ENCODE assay signal across 25 mouse cellular contexts in genomic region chr2:69838707-69839106, GRCm38 (mm10). TPM values are rescaled to one million over a fixed set of nuclear protein-coding genes. Genes with fewer than 3 reads are reported as not detected.
A peak's percentile ranks its signal among the peaks of the same experiment; 100 is the strongest.
DNase-seq lines count a peak whose midpoint lies in the region; ATAC-seq lines count a peak whose summit lies in the region.
"Had no signal": no experiment of that assay in that cellular context is flagged by ENCODE, and none has a peak within 500 bp of the region (broad histone marks: within the 10 kb centered on the region; RNA-seq: fewer than 3 reads in every experiment).

No protein-coding gene starts in this region.

- no peak overlapping the region for H3K4me2 ChIP-seq in kidney, embryonic 15.5 days
- H3K4me2 ChIP-seq in forebrain, embryonic 16.5 days (ENCODE audit: low read length), result no peak overlapping the region
- H3K4me2 ChIP-seq: embryonic facial prominence, embryonic 12.5 days; embryonic facial prominence, embryonic 15.5 days; heart, embryonic 12.5 days; heart, embryonic 15.5 days; hindbrain, embryonic 13.5 days; intestine, embryonic 15.5 days had no signal

- no peaks in the 10 kb centered on the region for H3K4me1 ChIP-seq in kidney, embryonic 15.5 days
- H3K4me1 ChIP-seq in forebrain, embryonic 16.5 days (replicated peaks; ENCODE audit: control insufficient read depth, insufficient read depth, low read length), result 0 out of 2 replicates have a peak, but pooled peaks cover 2% of the 10 kb centered on the region
- H3K4me1 ChIP-seq: embryonic facial prominence, embryonic 15.5 days; heart, embryonic 12.5 days; heart, embryonic 15.5 days; hindbrain, embryonic 10.5 days; intestine, embryonic 15.5 days had no signal

- no peaks in the 10 kb centered on the region for H3K27me3 ChIP-seq in kidney, embryonic 15.5 days
- no peaks in the 10 kb centered on the region for H3K27me3 ChIP-seq in forebrain, embryonic 16.5 days (replicated peaks; ENCODE audit: control insufficient read depth, insufficient read depth, low read length)
- H3K27me3 ChIP-seq: embryonic facial prominence, embryonic 12.5 days; embryonic facial prominence, embryonic 15.5 days; heart, embryonic 12.5 days; heart, embryonic 15.5 days; hindbrain, embryonic 13.5 days; intestine, embryonic 15.5 days had no signal

- H3K36me3 ChIP-seq in kidney, embryonic 15.5 days, result peaks cover 32% of the 10 kb centered on the region
- peaks cover 9% of the 10 kb centered on the region for H3K36me3 ChIP-seq in forebrain, embryonic 16.5 days (ENCODE audit: control insufficient read depth, insufficient read depth)

- H3K27ac ChIP-seq in kidney, embryonic 15.5 days, result no peak overlapping the region
- no peak overlapping the region for H3K27ac ChIP-seq in forebrain, embryonic 16.5 days (ENCODE audit: low read length)
- H3K27ac ChIP-seq: embryonic facial prominence, embryonic 12.5 days; embryonic facial prominence, embryonic 15.5 days; heart, embryonic 15.5 days; hindbrain, embryonic 10.5 days; hindbrain, embryonic 13.5 days; intestine, embryonic 15.5 days had no signal

- H3K9me3 ChIP-seq in kidney, embryonic 15.5 days (replicated peaks), result no peaks in the 10 kb centered on the region
- H3K9me3 ChIP-seq in forebrain, embryonic 16.5 days (ENCODE audit: control insufficient read depth, low read length), result no peaks in the 10 kb centered on the region
- H3K9me3 ChIP-seq: embryonic facial prominence, embryonic 12.5 days; embryonic facial prominence, embryonic 15.5 days; heart, embryonic 12.5 days; heart, embryonic 15.5 days; hindbrain, embryonic 10.5 days; hindbrain, embryonic 13.5 days; intestine, embryonic 15.5 days had no signal

- no peak overlapping the region for H3K4me3 ChIP-seq in kidney, embryonic 15.5 days (replicated peaks)
- no peak overlapping the region for H3K4me3 ChIP-seq in forebrain, embryonic 16.5 days (replicated peaks; ENCODE audit: low read length)
- H3K4me3 ChIP-seq: embryonic facial prominence, embryonic 12.5 days; embryonic facial prominence, embryonic 15.5 days; heart, embryonic 12.5 days; heart, embryonic 15.5 days; hindbrain, embryonic 10.5 days; hindbrain, embryonic 13.5 days; intestine, embryonic 15.5 days had no signal

- H3K9ac ChIP-seq in kidney, embryonic 15.5 days, result no peak overlapping the region
- H3K9ac ChIP-seq in forebrain, embryonic 16.5 days (replicated peaks; ENCODE audit: low read depth, low read length), result no peak overlapping the region
- H3K9ac ChIP-seq: embryonic facial prominence, embryonic 12.5 days; embryonic facial prominence, embryonic 15.5 days; heart, embryonic 12.5 days; heart, embryonic 15.5 days; hindbrain, embryonic 13.5 days; intestine, embryonic 15.5 days had no signal

- DNase-seq in adrenal gland, postnatal 14 days, result peak; percentile 21
- no peak for DNase-seq in adrenal gland, postnatal 10 days
- peak; percentile 28 for DNase-seq in testis, postnatal 10 days (ENCODE audit: low spot score)
- DNase-seq in testis, postnatal 14 days (ENCODE audit: low spot score), result no peak
- DNase-seq in neural tube, embryonic 10.5 days (ENCODE audit: extremely low spot score, low spot score), result no peak
- DNase-seq: adrenal gland, postnatal 25 days; cerebellum, adult 11-12 months; cerebellum, adult 9-10 months; cerebellum, postnatal 14 days; gastrocnemius, postnatal 25 days; heart, postnatal 10 days; heart, postnatal 36 days had no signal

- peak; percentile 86 for ATAC-seq in granulocyte monocyte progenitor cell, adult 5-6 weeks (replicated peaks; ENCODE audit: poor library complexity, severe bottlenecking)
- ATAC-seq in kidney, embryonic 15.5 days (replicated peaks; ENCODE audit: low FRiP score), result no peak
- ATAC-seq in forebrain, embryonic 16.5 days, result no peak
- ATAC-seq: activated CD4-positive, CD25-positive, alpha-beta regulatory T cell, adult 4 months; forebrain, embryonic 14.5 days; hindbrain, embryonic 16.5 days had no signal

RNA-seq across cellular contexts. Expression of gene Klhl23, which starts 17.0 kb away (rescaled TPM):
- 10.6 and 11.0 TPM in 2 replicates for total RNA-seq in adrenal gland, postnatal 14 days (2021)
- 10 to 100 TPM; 10.1 to 15.3 TPM for total RNA-seq in adrenal gland, postnatal 10 days (2021)
- 10.8 and 14.6 TPM in 2 replicates for total RNA-seq in granulocyte monocyte progenitor cell, adult 5-6 weeks (2014; fragmentation: Nextera tagmentation)
- 31.5 and 33.6 TPM in 2 replicates for total RNA-seq in granulocyte monocyte progenitor cell, adult 5-6 weeks (2017)
- polyA plus RNA-seq in kidney, embryonic 15.5 days (2015; fragmentation: Nextera tagmentation; extraction: Ambion mirVana), result 28.8 and 32.2 TPM in 2 replicates
- 71.7 and 81.2 TPM in 2 replicates for polyA plus RNA-seq in forebrain, embryonic 16.5 days (2015; fragmentation: Nextera tagmentation; extraction: Ambion mirVana)

RNA-seq across cellular contexts. Expression of gene Ssb, which starts 22.7 kb away (rescaled TPM):
- total RNA-seq in adrenal gland, postnatal 14 days (2021), result 185 TPM in 2 replicates
- 100 to 1,000 TPM; 151 to 160 TPM for total RNA-seq in adrenal gland, postnatal 10 days (2021)
- total RNA-seq in granulocyte monocyte progenitor cell, adult 5-6 weeks (2014; fragmentation: Nextera tagmentation), result 279 TPM in 2 replicates
- 479 and 601 TPM in 2 replicates for total RNA-seq in granulocyte monocyte progenitor cell, adult 5-6 weeks (2017)
- polyA plus RNA-seq in kidney, embryonic 15.5 days (2015; fragmentation: Nextera tagmentation; extraction: Ambion mirVana), result 356 and 389 TPM in 2 replicates
- polyA plus RNA-seq in forebrain, embryonic 16.5 days (2015; fragmentation: Nextera tagmentation; extraction: Ambion mirVana), result 265 and 292 TPM in 2 replicates

RNA-seq across cellular contexts. Expression of gene Mettl5, which starts 46.7 kb away (rescaled TPM):
- total RNA-seq in adrenal gland, postnatal 14 days (2021), result 22.3 and 26.6 TPM in 2 replicates
- total RNA-seq in adrenal gland, postnatal 10 days (2021), result 10 to 100 TPM; 22.6 to 28.9 TPM
- total RNA-seq in granulocyte monocyte progenitor cell, adult 5-6 weeks (2014; fragmentation: Nextera tagmentation), result 21.1 and 28.7 TPM in 2 replicates
- 46.0 and 48.8 TPM in 2 replicates for total RNA-seq in granulocyte monocyte progenitor cell, adult 5-6 weeks (2017)
- polyA plus RNA-seq in kidney, embryonic 15.5 days (2015; fragmentation: Nextera tagmentation; extraction: Ambion mirVana), result 42.9 and 43.4 TPM in 2 replicates
- 25.2 and 27.7 TPM in 2 replicates for polyA plus RNA-seq in forebrain, embryonic 16.5 days (2015; fragmentation: Nextera tagmentation; extraction: Ambion mirVana)

RNA-seq across cellular contexts. Expression of gene Phospho2, which starts 49.3 kb away (rescaled TPM):
- total RNA-seq in adrenal gland, postnatal 14 days (2021), result 20.8 and 22.4 TPM in 2 replicates
- 10 to 100 TPM; 15.8 to 18.1 TPM for total RNA-seq in adrenal gland, postnatal 10 days (2021)
- total RNA-seq in granulocyte monocyte progenitor cell, adult 5-6 weeks (2014; fragmentation: Nextera tagmentation), result 18.5 and 27.8 TPM in 2 replicates
- 17.8 and 24.1 TPM in 2 replicates for total RNA-seq in granulocyte monocyte progenitor cell, adult 5-6 weeks (2017)
- polyA plus RNA-seq in kidney, embryonic 15.5 days (2015; fragmentation: Nextera tagmentation; extraction: Ambion mirVana), result 22.6 and 26.4 TPM in 2 replicates
- polyA plus RNA-seq in forebrain, embryonic 16.5 days (2015; fragmentation: Nextera tagmentation; extraction: Ambion mirVana), result 35.7 and 40.5 TPM in 2 replicates

RNA-seq across cellular contexts. Expression of gene Ccdc173, which starts 49.3 kb away (rescaled TPM):
- 1.2 and 1.7 TPM in 2 replicates for total RNA-seq in adrenal gland, postnatal 14 days (2021)
- total RNA-seq in adrenal gland, postnatal 10 days (2021), result 1 to 10 TPM; 1.3 to 1.9 TPM
- total RNA-seq in granulocyte monocyte progenitor cell, adult 5-6 weeks (2014; fragmentation: Nextera tagmentation), result 1.8 and 2.5 TPM in 2 replicates
- total RNA-seq in granulocyte monocyte progenitor cell, adult 5-6 weeks (2017), result 2.1 and 3.0 TPM in 2 replicates
- polyA plus RNA-seq in kidney, embryonic 15.5 days (2015; fragmentation: Nextera tagmentation; extraction: Ambion mirVana), result 2.4 and 2.6 TPM in 2 replicates
- 1.9 and 2.5 TPM in 2 replicates for polyA plus RNA-seq in forebrain, embryonic 16.5 days (2015; fragmentation: Nextera tagmentation; extraction: Ambion mirVana)

Comparison
In these comparisons a context has a peak if more than half of its experiments do, and no peak if none do; other contexts are left out.
1. DNase-seq: peak in adrenal gland, postnatal 14 days (single experiment) and testis, postnatal 10 days (single experiment); none in adrenal gland, postnatal 10 days (single experiment), testis, postnatal 14 days (single experiment) and neural tube, embryonic 10.5 days (single experiment).